Mouse (Mus musculus): ENCODE measurements around the gene Olfr1412.

- TF ChIP-seq CTCF (IDR thresholded peaks at IDR 0.05; ENCODE audit: low read depth), result no peak
- no peak for TF ChIP-seq EP300 (optimal IDR thresholded peaks at IDR 0.05)
These were observed 31.9 kb downstream of the Olfr1412 start, which contains the start of gene Olfr12 for GRCm38 (mm10) chr1:92617488-92617887.
